Mouse (Mus musculus) cerebellum, adult 2 months (tissue): ENCODE data around the gene Tom1l1.

ENCODE experiments used
- CTCF ChIP-seq: fragments of 200-500 bp; IDR thresholded peaks from 2 replicates; pipeline ENCODE4 v1.5.1; 2011; ENCODE audit warnings: low read depth, mild to moderate bottlenecking, control low read depth, low read length, moderate library complexity, borderline replicate concordance; ENCODE audit not compliant: insufficient read depth
- POLR2A ChIP-seq: fragments of 200-500 bp; IDR thresholded peaks from 2 replicates; pipeline ENCODE4 v1.6.1; 2011; ENCODE audit warnings: low read length, control low read depth, borderline replicate concordance; ENCODE audit not compliant: insufficient read depth

GRCm38 (mm10) chr11:90657527-90657926 lies 30.6 kb downstream of the Tom1l1 start:
- TF ChIP-seq CTCF (no peak), POLR2A (no peak)
